Mouse (Mus musculus): ENCODE results near the gene Mad1l1. TPM values are rescaled to one million over a fixed set of nuclear protein-coding genes. Genes with fewer than 3 reads are reported as not detected.

The Mad1l1 gene
- polyA plus RNA-seq, 1 experiment = 22.6 TPM

GRCm38 (mm10) chr5:140065281-140065945, 255.9 kb downstream of the Mad1l1 start:
- peaks cover 8% of the 10 kb centered on the region for H3K4me1 ChIP-seq (ENCODE audit: control insufficient read depth, insufficient read depth, low read length)

GRCm38 (mm10) chr5:140064521-140064920, 256.8 kb downstream of the Mad1l1 start:
- H3K4me3 ChIP-seq (ENCODE audit: insufficient read depth, low read length) = no peak overlapping the region
- TF ChIP-seq CTCF (IDR thresholded peaks at IDR 0.05; ENCODE audit: borderline replicate concordance, insufficient read depth, low read length) (no peak), POLR2A (IDR thresholded peaks at IDR 0.05; ENCODE audit: low read depth, low read length) (no peak)
- peak overlapping the region; percentile 14; the same call in 1 of the 2 replicates for H3K27ac ChIP-seq (ENCODE audit: insufficient read depth, low read length)
- peaks cover 8% of the 10 kb centered on the region for H3K4me1 ChIP-seq (ENCODE audit: control insufficient read depth, insufficient read depth, low read length)

More at GRCm38 (mm10) chr5:140065281-140065945, 255.9 kb downstream of the Mad1l1 start:
- Histone ChIP-seq H3K4me3 (ENCODE audit: insufficient read depth, low read length) (no peak overlapping the region), H3K27ac (ENCODE audit: insufficient read depth, low read length) (peak overlapping the region; percentile 14; the same call in 1 of the 2 replicates)
- no peak for TF ChIP-seq POLR2A (IDR thresholded peaks at IDR 0.05; ENCODE audit: low read depth, low read length)
- TF ChIP-seq CTCF (IDR thresholded peaks at IDR 0.05; ENCODE audit: borderline replicate concordance, insufficient read depth, low read length) = no peak

- Histone ChIP-seq H3K4me1 (ENCODE audit: control insufficient read depth, insufficient read depth, low read length) (peaks cover 8% of the 10 kb centered on the region), H3K27ac (ENCODE audit: insufficient read depth, low read length) (no peak overlapping the region), H3K4me3 (ENCODE audit: insufficient read depth, low read length) (no peak overlapping the region)
- no peak for TF ChIP-seq CTCF (IDR thresholded peaks at IDR 0.05; ENCODE audit: borderline replicate concordance, insufficient read depth, low read length)
- no peak for TF ChIP-seq POLR2A (IDR thresholded peaks at IDR 0.05; ENCODE audit: low read depth, low read length)
Measured at GRCm38 (mm10) chr5:140062828-140063227, 258.5 kb downstream of the Mad1l1 start.

- TF ChIP-seq POLR2A (IDR thresholded peaks at IDR 0.05; ENCODE audit: low read depth, low read length) = no peak
- no peak for TF ChIP-seq CTCF (IDR thresholded peaks at IDR 0.05; ENCODE audit: borderline replicate concordance, insufficient read depth, low read length)
- no peak overlapping the region for H3K27ac ChIP-seq (ENCODE audit: insufficient read depth, low read length)
- no peak overlapping the region for H3K4me3 ChIP-seq (ENCODE audit: insufficient read depth, low read length)
- H3K4me1 ChIP-seq (ENCODE audit: control insufficient read depth, insufficient read depth, low read length) = peaks cover 8% of the 10 kb centered on the region
Measured at GRCm38 (mm10) chr5:140062316-140062715, 259.0 kb downstream of the Mad1l1 start.

- Histone ChIP-seq H3K27ac (ENCODE audit: insufficient read depth, low read length) (no peak overlapping the region), H3K4me1 (ENCODE audit: control insufficient read depth, insufficient read depth, low read length) (peaks cover 8% of the 10 kb centered on the region), H3K4me3 (ENCODE audit: insufficient read depth, low read length) (no peak overlapping the region)
- TF ChIP-seq CTCF (IDR thresholded peaks at IDR 0.05; ENCODE audit: borderline replicate concordance, insufficient read depth, low read length) = no peak
- TF ChIP-seq POLR2A (IDR thresholded peaks at IDR 0.05; ENCODE audit: low read depth, low read length) = no peak
Measured at GRCm38 (mm10) chr5:140061296-140061879, 260.0 kb downstream of the Mad1l1 start.

GRCm38 (mm10) chr5:140056291-140056690, 265.1 kb downstream of the Mad1l1 start:
- no peak overlapping the region for H3K27ac ChIP-seq (ENCODE audit: insufficient read depth, low read length)
- no peak overlapping the region for H3K4me3 ChIP-seq (ENCODE audit: insufficient read depth, low read length)
- no peaks in the 10 kb centered on the region for H3K4me1 ChIP-seq (ENCODE audit: control insufficient read depth, insufficient read depth, low read length)
- TF ChIP-seq POLR2A (IDR thresholded peaks at IDR 0.05; ENCODE audit: low read depth, low read length) (no peak), CTCF (IDR thresholded peaks at IDR 0.05; ENCODE audit: borderline replicate concordance, insufficient read depth, low read length) (no peak)

GRCm38 (mm10) chr5:140055431-140055830, 265.9 kb downstream of the Mad1l1 start:
- H3K4me3 ChIP-seq (ENCODE audit: insufficient read depth, low read length) = no peak overlapping the region
- no peak for TF ChIP-seq CTCF (IDR thresholded peaks at IDR 0.05; ENCODE audit: borderline replicate concordance, insufficient read depth, low read length)
- TF ChIP-seq POLR2A (IDR thresholded peaks at IDR 0.05; ENCODE audit: low read depth, low read length) = no peak
- no peak overlapping the region for H3K27ac ChIP-seq (ENCODE audit: insufficient read depth, low read length)
- H3K4me1 ChIP-seq (ENCODE audit: control insufficient read depth, insufficient read depth, low read length) = no peaks in the 10 kb centered on the region

GRCm38 (mm10) chr5:140053626-140054025, 267.7 kb downstream of the Mad1l1 start:
- Histone ChIP-seq H3K4me3 (ENCODE audit: insufficient read depth, low read length) (no peak overlapping the region), H3K27ac (ENCODE audit: insufficient read depth, low read length) (no peak overlapping the region), H3K4me1 (ENCODE audit: control insufficient read depth, insufficient read depth, low read length) (no peaks in the 10 kb centered on the region)
- no peak for TF ChIP-seq POLR2A (IDR thresholded peaks at IDR 0.05; ENCODE audit: low read depth, low read length)

GRCm38 (mm10) chr5:140052405-140052804, 268.9 kb downstream of the Mad1l1 start:
- H3K4me1 ChIP-seq (ENCODE audit: control insufficient read depth, insufficient read depth, low read length) = no peaks in the 10 kb centered on the region
- H3K27ac ChIP-seq (ENCODE audit: insufficient read depth, low read length) = no peak overlapping the region
- no peak for TF ChIP-seq CTCF (IDR thresholded peaks at IDR 0.05; ENCODE audit: borderline replicate concordance, insufficient read depth, low read length)
- H3K4me3 ChIP-seq (ENCODE audit: insufficient read depth, low read length) = no peak overlapping the region

GRCm38 (mm10) chr5:140045453-140045852, 275.9 kb downstream of the Mad1l1 start:
- Histone ChIP-seq H3K27ac (ENCODE audit: insufficient read depth, low read length) (no peak overlapping the region), H3K4me3 (ENCODE audit: insufficient read depth, low read length) (no peak overlapping the region), H3K4me1 (ENCODE audit: control insufficient read depth, insufficient read depth, low read length) (no peaks in the 10 kb centered on the region)
- TF ChIP-seq POLR2A (IDR thresholded peaks at IDR 0.05; ENCODE audit: low read depth, low read length) (no peak), CTCF (IDR thresholded peaks at IDR 0.05; ENCODE audit: borderline replicate concordance, insufficient read depth, low read length) (no peak)

Data from embryonic fibroblast, embryonic 13.5 days (primary cell).